Mouse (Mus musculus) mouse embryonic stem cell (cell line): ENCODE results near the gene Txk.

Experiments used
- in situ Hi-C, 2 experiments: fragments of 300-500 bp; cut with MboI; formaldehyde crosslinking; loops; 1 replicate in 1 of 2; 3 replicates in 1 of 2; pipeline ENCODE4 v1.14.3; 2019 to 2020; ENCODE audit warnings: low sequenced_read_pairs in 2 of 2, low pct_unique_long_range_greater_than_20kb in 1 of 2, mixed read lengths in 1 of 2; ENCODE audit not compliant: unreplicated experiment in 1 of 2

The Txk gene

GRCm38 (mm10) chr5:72706722-72707121 is 45.9 kb downstream of the Txk start:
- in situ Hi-C loops = loop anchor here in 1 of 2 experiments (25.0 kb wide), 1 partner anchor 344 kb away; no protein-coding TSS in a partner anchor

- in situ Hi-C loops = loop anchor here in 1 of 2 experiments (25.0 kb wide), 1 partner anchor 344 kb away; no protein-coding TSS in a partner anchor
These were observed 46.5 kb downstream of the Txk start for GRCm38 (mm10) chr5:72706095-72706494.

- in situ Hi-C loops = loop anchor here in 1 of 2 experiments (25.0 kb wide), 1 partner anchor 340 kb away; no protein-coding TSS in a partner anchor
These were observed 50.4 kb downstream of the Txk start for GRCm38 (mm10) chr5:72702202-72702601.

- in situ Hi-C loops = no loop called here
These were observed 53.1 kb downstream of the Txk start for GRCm38 (mm10) chr5:72699500-72699818.

GRCm38 (mm10) chr5:72698818-72699499 is 53.6 kb downstream of the Txk start:
- in situ Hi-C loops = no loop called here

- in situ Hi-C loops = no loop called here
These were observed 54.2 kb downstream of the Txk start for GRCm38 (mm10) chr5:72698343-72698742.

- in situ Hi-C loops = no loop called here
These were observed 56.1 kb downstream of the Txk start for GRCm38 (mm10) chr5:72696491-72696890.

- in situ Hi-C loops = no loop called here
These were observed 57.9 kb downstream of the Txk start for GRCm38 (mm10) chr5:72694684-72695083.

GRCm38 (mm10) chr5:72690516-72690915 is 62.1 kb downstream of the Txk start:
- in situ Hi-C loops = no loop called here

- in situ Hi-C loops = no loop called here
These were observed 63.0 kb downstream of the Txk start for GRCm38 (mm10) chr5:72689556-72689955.

GRCm38 (mm10) chr5:72681451-72681850 is 71.1 kb downstream of the Txk start:
- in situ Hi-C loops = no loop called here

GRCm38 (mm10) chr5:72674994-72675542 is 77.5 kb downstream of the Txk start:
- in situ Hi-C loops = no loop called here

- in situ Hi-C loops = no loop called here
These were observed 81.4 kb downstream of the Txk start for GRCm38 (mm10) chr5:72671017-72671699.

GRCm38 (mm10) chr5:72668351-72668750 is 84.2 kb downstream of the Txk start:
- in situ Hi-C loops = no loop called here

- in situ Hi-C loops = no loop called here
These were observed 86.1 kb downstream of the Txk start for GRCm38 (mm10) chr5:72666428-72666827.

GRCm38 (mm10) chr5:72665281-72665680 is 87.3 kb downstream of the Txk start:
- in situ Hi-C loops = no loop called here

- in situ Hi-C loops = no loop called here
These were observed 87.7 kb downstream of the Txk start for GRCm38 (mm10) chr5:72664854-72665253.

- in situ Hi-C loops = no loop called here
These were observed 88.5 kb downstream of the Txk start for GRCm38 (mm10) chr5:72664126-72664525.

- in situ Hi-C loops = no loop called here
These were observed 91.4 kb downstream of the Txk start for GRCm38 (mm10) chr5:72661051-72661781.
